Mouse (Mus musculus) cortical plate, adult 2 months (tissue): ENCODE results near the gene Faf1.

ENCODE experiments used
- CTCF ChIP-seq: fragments of 200-500 bp; IDR thresholded peaks from 2 replicates; pipeline ENCODE4 v1.5.1; 2011; ENCODE audit warnings: mild to moderate bottlenecking, control low read depth, low read length; ENCODE audit not compliant: insufficient read depth; ENCODE audit errors: extremely low read depth
- POLR2A ChIP-seq: fragments of 200-500 bp; IDR thresholded peaks from 2 replicates; pipeline ENCODE4 v1.6.1; 2011; ENCODE audit warnings: mild to moderate bottlenecking, low read length, control low read depth; ENCODE audit not compliant: insufficient read depth; ENCODE audit errors: extremely low read depth

- TF ChIP-seq POLR2A (no peak), CTCF (no peak)
These were observed 106.3 kb downstream of the Faf1 start for GRCm38 (mm10) chr4:109782577-109783114.
